Mouse (Mus musculus): ENCODE measurements around the gene Efemp2.
A peak's percentile ranks its signal among the peaks of the same experiment; 100 is the strongest.

Gene Efemp2

GRCm38 (mm10) chr19:5510031-5511026 lies 36.6 kb downstream of the Efemp2 start, which contains the start of gene Snx32:
Gene Snx32, minus strand, starts transcription at chr19:5510538.
- DNase-seq, result peak; percentile 100

- DNase-seq, result no peak
Observed at GRCm38 (mm10) chr19:5511074-5511632, 37.4 kb downstream of the Efemp2 start.

- peak; percentile 47 for DNase-seq
Observed at GRCm38 (mm10) chr19:5512091-5513004, 38.6 kb downstream of the Efemp2 start.

GRCm38 (mm10) chr19:5513005-5513349 lies 39.2 kb downstream of the Efemp2 start:
- DNase-seq, result no peak

- DNase-seq, result peak; percentile 15
Observed at GRCm38 (mm10) chr19:5515840-5516777, 42.4 kb downstream of the Efemp2 start.

DNA sequence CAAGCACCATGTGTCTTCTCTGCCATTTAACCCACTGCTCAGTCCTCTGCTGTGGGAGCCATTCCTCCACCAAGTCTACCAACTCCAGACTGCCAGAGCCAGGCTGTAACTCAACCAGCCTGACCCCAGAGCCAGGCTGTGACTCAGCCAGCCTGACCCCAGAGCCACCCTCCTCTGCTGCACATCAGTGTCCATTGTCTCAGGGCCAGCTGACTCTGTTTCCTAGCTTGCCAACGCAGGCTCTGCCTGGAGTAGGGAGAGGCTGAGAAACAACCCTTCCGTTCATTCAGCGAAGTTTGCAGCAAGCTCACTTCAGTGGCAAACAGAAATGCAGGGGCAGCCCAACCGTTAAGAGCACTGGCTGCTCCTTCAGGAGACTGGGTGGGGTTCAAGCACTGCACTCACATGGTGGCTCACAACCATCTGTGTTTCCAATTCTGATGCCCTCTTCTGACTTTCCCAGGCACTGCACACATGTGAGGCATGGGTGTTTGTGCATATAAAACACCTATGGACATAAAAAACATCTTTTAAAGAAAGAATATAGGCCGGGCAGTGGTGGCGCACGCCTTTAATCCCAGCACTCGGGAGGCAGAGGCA lies 43.3 kb downstream of the Efemp2 start:
- DNase-seq, result no peak

GRCm38 (mm10) chr19:5518721-5519120 lies 45.0 kb downstream of the Efemp2 start:
- DNase-seq, result no peak

DNA sequence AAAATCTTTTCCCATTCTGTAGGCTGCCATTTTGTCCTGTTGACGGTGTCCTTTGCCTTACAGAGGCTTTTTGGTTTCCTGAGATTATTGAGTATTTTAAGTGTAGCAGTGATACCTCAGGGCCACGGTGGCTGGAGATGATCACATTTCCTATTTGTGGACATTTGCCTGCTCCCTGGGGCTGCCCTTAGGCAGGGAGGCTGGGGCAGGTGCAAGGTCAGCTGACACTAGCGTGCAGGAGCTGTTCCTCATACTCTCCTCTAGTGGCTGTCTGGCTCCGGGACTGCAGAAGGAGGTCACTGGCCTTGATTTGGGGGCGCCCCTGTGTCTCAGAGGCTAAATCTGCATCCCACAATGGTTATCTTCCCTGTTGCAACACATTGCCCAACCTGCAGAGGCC lies 51.5 kb downstream of the Efemp2 start:
- DNase-seq, result no peak

GRCm38 (mm10) chr19:5529325-5530137 lies 55.8 kb downstream of the Efemp2 start:
- peak; percentile 99 for DNase-seq

GRCm38 (mm10) chr19:5530138-5530524 lies 56.4 kb downstream of the Efemp2 start:
- DNase-seq, result no peak
